Mouse (Mus musculus) kidney, postnatal 4 days (tissue): ENCODE data around the gene Hacd2.

Source experiments
- DNase-seq, 2 experiments: peaks; one replicate each; pipeline ENCODE4 v3.0.0; 2021; ENCODE audit warnings: mixed read lengths in 2 of 2

Hacd2 gene

GRCm38 (mm10) chr16:35055861-35056260 lies 33.6 kb downstream of the Hacd2 start:
- DNase-seq: no peak

- DNase-seq: no peak
These were observed 34.1 kb downstream of the Hacd2 start for GRCm38 (mm10) chr16:35056306-35056705.

GRCm38 (mm10) chr16:35056786-35057185 lies 34.6 kb downstream of the Hacd2 start:
- DNase-seq: no peak

GRCm38 (mm10) chr16:35061017-35061416 lies 38.8 kb downstream of the Hacd2 start:
- peak; percentile 28 to 33 for DNase-seq

GRCm38 (mm10) chr16:35065724-35066123 lies 43.5 kb downstream of the Hacd2 start:
- DNase-seq: no peak

- DNase-seq: no peak
These were observed 44.9 kb downstream of the Hacd2 start for GRCm38 (mm10) chr16:35067095-35067494.

- no peak for DNase-seq
These were observed 45.4 kb downstream of the Hacd2 start for GRCm38 (mm10) chr16:35067631-35068030.

GRCm38 (mm10) chr16:35068886-35069285 lies 46.7 kb downstream of the Hacd2 start:
- DNase-seq: no peak

- no peak for DNase-seq
These were observed 52.2 kb downstream of the Hacd2 start for GRCm38 (mm10) chr16:35074436-35074835.

- no peak for DNase-seq
These were observed 53.4 kb downstream of the Hacd2 start for GRCm38 (mm10) chr16:35075643-35076042.

GRCm38 (mm10) chr16:35093500-35093899 lies 71.3 kb downstream of the Hacd2 start:
- no peak for DNase-seq

- DNase-seq: no peak
These were observed 75.8 kb downstream of the Hacd2 start for GRCm38 (mm10) chr16:35097870-35098530.

GRCm38 (mm10) chr16:35101751-35102420 lies 79.7 kb downstream of the Hacd2 start:
- no peak for DNase-seq

GRCm38 (mm10) chr16:35102866-35103620 lies 80.8 kb downstream of the Hacd2 start:
- DNase-seq: no peak

GRCm38 (mm10) chr16:35107985-35108384 lies 85.8 kb downstream of the Hacd2 start:
- DNase-seq: no peak

- peak; percentile 57 to 61 for DNase-seq
These were observed 86.9 kb downstream of the Hacd2 start for GRCm38 (mm10) chr16:35109156-35109555.

GRCm38 (mm10) chr16:35109656-35110291 lies 87.5 kb downstream of the Hacd2 start:
- DNase-seq: no peak

GRCm38 (mm10) chr16:35110410-35111142 lies 88.3 kb downstream of the Hacd2 start:
- peak; percentile 93 to 94 for DNase-seq

- DNase-seq: peak; percentile 36 to 51
These were observed 89.0 kb downstream of the Hacd2 start for GRCm38 (mm10) chr16:35111143-35111620.

- DNase-seq: no peak
These were observed 91.3 kb downstream of the Hacd2 start for GRCm38 (mm10) chr16:35113496-35113895.

- DNase-seq: no peak
These were observed 94.2 kb downstream of the Hacd2 start for GRCm38 (mm10) chr16:35116328-35116956.

- DNase-seq: no peak
These were observed 95.2 kb downstream of the Hacd2 start for GRCm38 (mm10) chr16:35117436-35117835.
